Mouse (Mus musculus) G1E (cell line): ENCODE data around the gene Rhbg.

Source experiments
- CTCF ChIP-seq: IDR thresholded peaks from 2 replicates; pipeline ENCODE4 v1.5.1; 2012; ENCODE audit warnings: low read depth, low read length, inconsistent platforms, mixed read lengths
- GATA1 ChIP-seq: IDR thresholded peaks from 2 replicates; pipeline ENCODE4 v1.6.1; 2012; ENCODE audit warnings: borderline replicate concordance, low read length, inconsistent platforms, mixed read lengths
- TAL1 ChIP-seq: conservative IDR thresholded peaks from 2 replicates; pipeline ENCODE4 v1.6.1; 2012; ENCODE audit warnings: low read depth, low read length, inconsistent platforms, mixed read lengths

GRCm38 (mm10) chr3:88200161-88200971, 54.1 kb downstream of the Rhbg start:
- TF ChIP-seq CTCF (no peak), TAL1 (no peak), GATA1 (no peak)
